Mouse (Mus musculus) myocyte (in vitro differentiated cells): ENCODE results near the gene C1qc. TPM values are rescaled to one million over a fixed set of nuclear protein-coding genes. Genes with fewer than 3 reads are reported as not detected.

Source experiments
- H3K27me3 ChIP-seq: one replicate; pipeline ENCODE4 v1.6.1; 2011; ENCODE audit not compliant: control insufficient read depth, insufficient read depth, insufficient read length
- H3K36me3 ChIP-seq: one replicate; pipeline ENCODE4 v1.6.1; 2011; ENCODE audit not compliant: control insufficient read depth, insufficient read depth
- H3K4me2 ChIP-seq: one replicate; pipeline ENCODE4 v1.6.1; 2011; ENCODE audit warnings: low read depth, control low read depth
- H3K4me3 ChIP-seq: one replicate; pipeline ENCODE4 v1.5.1; 2011; ENCODE audit warnings: mild to moderate bottlenecking, control low read depth, moderate library complexity
- H3K79me2 ChIP-seq: one replicate; pipeline ENCODE4 v1.6.1; 2011; ENCODE audit not compliant: control insufficient read depth, insufficient read depth
- H3ac ChIP-seq: one replicate; pipeline ENCODE4 v1.6.1; 2011; ENCODE audit not compliant: control insufficient read depth, insufficient read length
- CEBPB ChIP-seq: IDR thresholded peaks from 2 replicates; pipeline ENCODE4 v1.6.1; 2011; ENCODE audit warnings: mild to moderate bottlenecking, moderate library complexity; ENCODE audit not compliant: poor library complexity, insufficient read depth, severe bottlenecking
- E2F4 ChIP-seq: IDR thresholded peaks from one replicate; pipeline ENCODE4 v1.6.1; 2011; ENCODE audit warnings: mild to moderate bottlenecking, control low read depth, moderate library complexity; ENCODE audit not compliant: insufficient read depth
- MAX ChIP-seq: IDR thresholded peaks from one replicate; pipeline ENCODE4 v1.6.1; 2011; ENCODE audit warnings: low read depth, mild to moderate bottlenecking, control low read depth
- MYOD1 ChIP-seq, 3 experiments: IDR thresholded peaks; one replicate each; pipeline ENCODE4 v1.6.1; 2011; ENCODE audit warnings: control low read depth in 2 of 3, low read depth in 2 of 3, mild to moderate bottlenecking in 2 of 3, moderate library complexity in 1 of 3; ENCODE audit not compliant: insufficient read length in 2 of 3, control insufficient read depth in 1 of 3
- MYOG ChIP-seq, 3 experiments: IDR thresholded peaks; one replicate each; pipeline ENCODE4 v1.6.1; 2011; ENCODE audit warnings: control low read depth in 2 of 3, low read depth in 2 of 3, mild to moderate bottlenecking in 2 of 3; ENCODE audit not compliant: insufficient read length in 2 of 3, control insufficient read depth in 1 of 3, insufficient read depth in 1 of 3
- POLR2A ChIP-seq: IDR thresholded peaks from one replicate; pipeline ENCODE4 v1.6.1; 2011; ENCODE audit warnings: low read depth, mild to moderate bottlenecking, control low read depth, moderate library complexity; ENCODE audit not compliant: insufficient read length
- POLR2AphosphoS2 ChIP-seq: IDR thresholded peaks from one replicate; pipeline ENCODE4 v1.6.1; 2011; ENCODE audit warnings: low read depth, control low read depth; ENCODE audit not compliant: insufficient read length
- REST ChIP-seq: IDR thresholded peaks from one replicate; pipeline ENCODE4 v1.6.1; 2011; ENCODE audit warnings: mild to moderate bottlenecking, control low read depth, moderate library complexity; ENCODE audit not compliant: insufficient read depth, insufficient read length
- SRF ChIP-seq: IDR thresholded peaks from one replicate; pipeline ENCODE4 v1.6.1; 2011; ENCODE audit warnings: low read depth; ENCODE audit not compliant: control insufficient read depth, insufficient read length
- TCF12 ChIP-seq: IDR thresholded peaks from one replicate; pipeline ENCODE4 v1.6.1; 2011; ENCODE audit warnings: mild to moderate bottlenecking, control low read depth; ENCODE audit not compliant: poor library complexity, insufficient read depth, severe bottlenecking
- TCF3 ChIP-seq: IDR thresholded peaks from one replicate; pipeline ENCODE4 v1.6.1; 2011; ENCODE audit warnings: low read depth, control low read depth; ENCODE audit not compliant: insufficient read length
- USF1 ChIP-seq: IDR thresholded peaks from one replicate; pipeline ENCODE4 v1.6.1; 2011; ENCODE audit warnings: low read depth, mild to moderate bottlenecking, control low read depth, moderate library complexity
- polyA plus RNA-seq: library from polyadenylated mRNA; unstranded; fragments of >200 nt; fragmentation: generic; extraction: Trizol; gene quantifications from one replicate; pipeline ENCODE4 v1.2.1, GENCODE M21; 2012; ENCODE audit warnings: missing spikeins

Gene C1qc
- polyA plus RNA-seq, 1 experiment, result not detected

- peaks cover 42% of the 10 kb centered on the region for H3K27me3 ChIP-seq
Measured at GRCm38 (mm10) chr4:136916359-136917164, 23.7 kb upstream of the C1qc start.

GRCm38 (mm10) chr4:136912841-136913240 is 20.0 kb upstream of the C1qc start:
- H3K79me2 ChIP-seq, result no peaks in the 10 kb centered on the region
- no peak overlapping the region for H3K4me2 ChIP-seq
- TF ChIP-seq SRF (no peak), MYOD1 (IDR thresholded peaks at IDR 0.05; ENCODE audit: control insufficient read depth in 1 of 3, insufficient read length in 2 of 3, low read depth in 2 of 3) (no peak), POLR2AphosphoS2 (no peak), REST (no peak), MAX (no peak), USF1 (no peak), CEBPB (no peak), TCF12 (no peak), TCF3 (no peak), MYOG (IDR thresholded peaks at IDR 0.05; ENCODE audit: control insufficient read depth in 1 of 3, insufficient read depth in 1 of 3, insufficient read length in 2 of 3, low read depth in 2 of 3) (no peak), E2F4 (no peak), POLR2A (no peak)
- H3K27me3 ChIP-seq, result peaks cover 49% of the 10 kb centered on the region
- no peak overlapping the region for H3ac ChIP-seq
- H3K36me3 ChIP-seq, result no peaks in the 10 kb centered on the region
- H3K4me3 ChIP-seq, result no peak overlapping the region

More at GRCm38 (mm10) chr4:136916359-136917164, 23.7 kb upstream of the C1qc start:
- H3K36me3 ChIP-seq, result no peaks in the 10 kb centered on the region
- H3K79me2 ChIP-seq, result no peaks in the 10 kb centered on the region
- H3K4me3 ChIP-seq, result no peak overlapping the region
- H3K4me2 ChIP-seq, result no peak overlapping the region
- no peak overlapping the region for H3ac ChIP-seq
- TF ChIP-seq TCF3, result no peak
- TF ChIP-seq SRF, result no peak
- TF ChIP-seq MYOG (IDR thresholded peaks at IDR 0.05; ENCODE audit: control insufficient read depth in 1 of 3, insufficient read depth in 1 of 3, insufficient read length in 2 of 3, low read depth in 2 of 3), result no peak

- Histone ChIP-seq H3K4me3 (no peak overlapping the region), H3ac (no peak overlapping the region), H3K27me3 (peaks cover 41% of the 10 kb centered on the region), H3K36me3 (no peaks in the 10 kb centered on the region), H3K4me2 (no peak overlapping the region), H3K79me2 (no peaks in the 10 kb centered on the region)
- no peak for TF ChIP-seq REST
- TF ChIP-seq SRF, result no peak
- TF ChIP-seq MYOD1 (IDR thresholded peaks at IDR 0.05; ENCODE audit: control insufficient read depth in 1 of 3, insufficient read length in 2 of 3, low read depth in 2 of 3), result no peak
- no peak for TF ChIP-seq USF1
- TF ChIP-seq MAX, result no peak
- no peak for TF ChIP-seq POLR2AphosphoS2
- no peak for TF ChIP-seq MYOG (IDR thresholded peaks at IDR 0.05; ENCODE audit: control insufficient read depth in 1 of 3, insufficient read depth in 1 of 3, insufficient read length in 2 of 3, low read depth in 2 of 3)
- no peak for TF ChIP-seq TCF12
- TF ChIP-seq E2F4, result no peak
- TF ChIP-seq CEBPB, result no peak
- no peak for TF ChIP-seq POLR2A
- no peak for TF ChIP-seq TCF3
Measured at GRCm38 (mm10) chr4:136911804-136912203, 18.9 kb upstream of the C1qc start.

GRCm38 (mm10) chr4:136911211-136911646 is 18.4 kb upstream of the C1qc start:
- H3K4me3 ChIP-seq, result no peak overlapping the region
- no peak overlapping the region for H3ac ChIP-seq
- H3K4me2 ChIP-seq, result no peak overlapping the region
- TF ChIP-seq MAX (no peak), POLR2A (no peak), SRF (no peak), POLR2AphosphoS2 (no peak), TCF3 (no peak), TCF12 (no peak), MYOG (IDR thresholded peaks at IDR 0.05; ENCODE audit: control insufficient read depth in 1 of 3, insufficient read depth in 1 of 3, insufficient read length in 2 of 3, low read depth in 2 of 3) (no peak), E2F4 (no peak), REST (no peak), CEBPB (no peak), USF1 (no peak), MYOD1 (IDR thresholded peaks at IDR 0.05; ENCODE audit: control insufficient read depth in 1 of 3, insufficient read length in 2 of 3, low read depth in 2 of 3) (no peak)
- H3K79me2 ChIP-seq, result no peaks in the 10 kb centered on the region
- no peaks in the 10 kb centered on the region for H3K36me3 ChIP-seq
- peaks cover 36% of the 10 kb centered on the region for H3K27me3 ChIP-seq
